Mouse (Mus musculus) adrenal gland, postnatal 4 days (tissue): ENCODE data around the gene Erv3. TPM values are rescaled to one million over a fixed set of nuclear protein-coding genes. Genes with fewer than 3 reads are reported as not detected.
"Not testable (repeated sequence)": the region's sequence is repeated elsewhere in the genome, so short reads cannot be mapped to it uniquely, and the experiment has no call there.

Experiments
- DNase-seq, 2 experiments: peaks; one replicate each; pipeline ENCODE4 v3.0.0; 2021 to 2022; ENCODE audit warnings: low spot score in 2 of 2, mixed read lengths in 2 of 2
- total RNA-seq, 2 experiments: library from RNA; stranded (reverse); gene quantifications; 2 replicates each; pipeline ENCODE4 v1.2.3; 2021

The Erv3 gene
- total RNA-seq, 2 experiments from 2014 or later = not detected

DNA sequence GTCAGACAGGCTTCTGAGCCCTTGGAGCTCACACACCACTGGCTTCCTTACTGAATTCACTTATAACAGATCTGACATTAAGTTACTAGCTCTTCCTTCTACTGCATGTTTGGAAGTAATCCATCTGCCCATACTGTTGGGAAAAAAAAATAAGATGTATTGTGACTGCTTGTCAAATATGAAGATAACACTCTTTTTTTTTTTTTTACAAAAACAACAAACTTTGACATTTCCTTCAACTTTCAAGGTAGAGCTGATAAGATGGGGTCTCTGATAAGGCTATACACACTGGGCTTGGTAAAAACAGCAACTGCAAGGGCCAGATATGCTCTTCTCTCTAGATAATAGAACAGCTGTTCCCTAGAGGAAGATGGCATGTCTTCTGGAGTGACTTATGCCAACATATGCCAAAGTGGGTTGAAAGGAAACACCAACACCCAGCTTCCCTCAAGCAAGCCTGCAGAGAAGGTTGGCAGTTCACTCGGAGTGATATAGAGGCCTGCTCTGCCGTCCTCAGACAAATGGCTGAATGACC is 4.8 kb upstream of the Erv3 start:
- DNase-seq = no peak

DNA sequence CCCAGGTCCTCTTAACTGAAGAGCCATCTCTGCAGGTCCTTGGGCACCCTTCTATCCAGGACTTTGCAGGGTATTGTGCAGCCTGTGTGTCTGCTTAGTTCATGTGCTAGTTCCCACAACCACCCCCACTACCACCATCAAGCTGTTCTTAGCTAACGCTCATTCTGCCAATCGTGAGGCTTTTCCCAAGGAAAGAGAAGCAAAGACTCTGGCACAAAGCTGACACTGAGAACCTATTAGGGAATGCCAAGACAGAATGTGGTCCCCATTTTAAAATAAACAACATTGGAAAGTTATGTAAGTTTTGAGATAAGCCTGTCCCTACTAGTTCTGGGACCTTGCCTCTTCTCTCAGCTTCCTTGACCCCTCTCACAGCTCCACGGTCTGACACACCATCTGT is 3.9 kb upstream of the Erv3 start:
- DNase-seq = no peak

DNA sequence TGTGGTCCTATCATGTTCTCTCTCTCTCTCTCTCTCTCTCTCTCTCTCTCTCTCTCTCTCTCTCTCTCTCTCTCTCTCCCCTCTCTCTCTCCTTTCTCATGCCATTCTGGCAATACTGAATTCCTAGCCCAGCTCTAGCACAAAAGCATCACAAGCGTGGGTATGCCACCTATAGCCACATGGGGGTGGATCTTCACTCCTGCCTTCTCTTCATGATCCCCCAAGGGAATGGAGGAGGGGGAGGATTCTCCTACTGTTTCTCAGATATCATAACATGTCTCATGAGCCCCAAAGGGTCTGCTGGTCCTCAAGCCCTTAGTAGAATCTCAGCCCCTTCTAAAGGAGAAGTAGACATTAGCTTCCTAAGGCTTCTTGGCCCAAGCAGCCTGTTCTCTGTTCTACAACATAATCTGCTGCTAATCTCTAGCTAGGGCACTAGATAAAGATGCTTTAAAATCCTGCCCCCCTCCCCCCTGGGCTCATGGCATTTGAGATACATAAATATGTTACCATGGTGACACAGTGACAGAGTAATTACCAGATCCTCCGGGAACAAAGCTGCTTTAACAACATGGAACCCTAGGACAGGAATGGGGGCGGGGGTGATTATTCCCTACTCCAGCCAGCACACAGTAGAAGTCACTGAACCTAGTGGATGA is 3.2 kb upstream of the Erv3 start:
- DNase-seq = no peak

DNA sequence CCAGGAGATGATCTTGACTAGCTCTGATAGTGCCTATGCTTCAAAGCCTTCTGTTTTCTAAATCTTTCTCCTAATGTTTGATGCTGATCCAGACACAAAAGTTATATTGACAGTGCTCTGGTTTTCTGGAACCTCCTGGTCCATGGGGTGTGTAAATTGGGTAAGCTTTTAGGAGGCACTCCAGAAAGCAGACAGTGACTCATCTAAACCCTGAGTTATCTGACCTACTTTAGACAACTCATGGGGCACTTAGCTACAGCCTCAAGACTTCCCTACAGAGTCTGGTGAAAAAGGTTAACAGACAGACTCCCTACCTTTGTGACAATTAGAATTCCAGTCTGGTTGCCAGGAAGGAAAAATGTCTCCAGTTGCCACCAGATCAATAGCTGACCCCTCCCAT is 1.7 kb downstream of the Erv3 start:
- no peak for DNase-seq

DNA sequence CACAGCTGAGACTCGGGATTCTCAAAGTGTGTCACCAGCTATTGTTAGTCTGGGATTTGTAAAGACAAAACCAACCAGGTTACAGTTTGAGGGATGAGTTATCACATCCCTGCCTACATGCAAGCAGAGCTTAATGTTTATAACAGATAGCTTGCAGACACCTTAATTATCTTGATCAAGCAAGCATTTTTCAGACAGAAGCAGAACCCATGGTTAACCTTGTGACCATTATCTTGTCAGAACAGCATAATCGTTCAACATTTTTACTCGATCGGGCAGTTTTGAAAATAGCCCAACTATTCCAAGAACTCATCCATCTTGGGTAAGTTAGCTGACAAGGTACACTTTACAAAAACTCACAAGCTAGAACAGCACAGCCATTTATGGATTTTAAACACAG is 5.8 kb downstream of the Erv3 start:
- no peak for DNase-seq

DNA sequence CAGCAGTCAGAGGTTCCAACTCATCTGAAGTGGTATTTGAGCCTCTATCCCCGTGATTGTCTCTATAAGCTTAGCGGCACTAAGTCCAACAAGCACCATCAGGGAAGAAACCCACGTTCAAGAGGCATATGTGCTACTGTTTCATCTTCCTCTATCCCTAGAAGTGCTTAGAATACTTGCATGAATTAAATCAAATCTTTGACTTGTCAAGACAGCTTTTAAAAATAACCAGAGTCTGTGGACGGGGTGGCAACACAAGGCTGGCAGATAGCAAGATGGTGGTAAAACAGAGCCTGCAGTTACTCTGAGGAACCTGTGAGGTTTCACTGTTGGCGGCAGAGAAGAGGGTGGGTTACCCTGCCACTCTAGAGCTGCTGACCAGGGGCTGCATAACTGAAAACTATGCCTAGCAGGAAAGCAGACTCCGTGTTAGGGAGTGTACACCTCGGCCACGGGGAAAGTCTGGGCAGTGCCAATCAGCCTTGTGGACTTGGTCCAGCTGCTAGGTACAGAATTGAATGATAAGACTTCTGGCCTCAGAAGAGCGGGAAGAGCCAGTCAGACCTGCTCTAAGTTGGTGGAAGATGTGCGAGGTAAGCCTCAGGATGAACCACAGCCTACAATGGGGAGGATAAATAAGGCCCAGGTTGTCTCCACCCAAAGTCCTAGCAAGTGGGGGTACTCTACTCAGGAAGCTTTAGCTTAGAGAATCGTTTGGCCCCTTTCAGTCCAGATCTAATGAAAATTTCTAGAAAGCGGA is 8.0 kb downstream of the Erv3 start:
- DNase-seq = no peak

DNA sequence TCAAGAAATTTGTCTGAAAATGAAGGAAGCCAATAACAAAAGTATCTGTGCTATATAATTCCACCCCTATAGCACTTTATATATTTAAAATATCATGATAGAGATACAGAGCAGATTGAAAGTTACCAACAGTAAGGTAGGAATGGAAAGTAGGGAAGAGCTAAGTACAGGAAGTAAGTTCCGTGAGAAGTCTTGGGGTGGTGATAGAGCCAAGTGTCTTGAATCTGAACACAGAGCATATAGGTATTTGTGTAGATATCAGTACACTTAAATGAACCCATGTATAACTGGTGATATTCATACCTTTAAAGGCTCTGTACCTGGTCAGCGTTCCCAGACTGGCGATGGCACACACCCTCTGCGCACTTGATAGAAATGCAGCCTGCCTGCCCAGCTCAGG is 9.5 kb downstream of the Erv3 start:
- no peak for DNase-seq

DNA sequence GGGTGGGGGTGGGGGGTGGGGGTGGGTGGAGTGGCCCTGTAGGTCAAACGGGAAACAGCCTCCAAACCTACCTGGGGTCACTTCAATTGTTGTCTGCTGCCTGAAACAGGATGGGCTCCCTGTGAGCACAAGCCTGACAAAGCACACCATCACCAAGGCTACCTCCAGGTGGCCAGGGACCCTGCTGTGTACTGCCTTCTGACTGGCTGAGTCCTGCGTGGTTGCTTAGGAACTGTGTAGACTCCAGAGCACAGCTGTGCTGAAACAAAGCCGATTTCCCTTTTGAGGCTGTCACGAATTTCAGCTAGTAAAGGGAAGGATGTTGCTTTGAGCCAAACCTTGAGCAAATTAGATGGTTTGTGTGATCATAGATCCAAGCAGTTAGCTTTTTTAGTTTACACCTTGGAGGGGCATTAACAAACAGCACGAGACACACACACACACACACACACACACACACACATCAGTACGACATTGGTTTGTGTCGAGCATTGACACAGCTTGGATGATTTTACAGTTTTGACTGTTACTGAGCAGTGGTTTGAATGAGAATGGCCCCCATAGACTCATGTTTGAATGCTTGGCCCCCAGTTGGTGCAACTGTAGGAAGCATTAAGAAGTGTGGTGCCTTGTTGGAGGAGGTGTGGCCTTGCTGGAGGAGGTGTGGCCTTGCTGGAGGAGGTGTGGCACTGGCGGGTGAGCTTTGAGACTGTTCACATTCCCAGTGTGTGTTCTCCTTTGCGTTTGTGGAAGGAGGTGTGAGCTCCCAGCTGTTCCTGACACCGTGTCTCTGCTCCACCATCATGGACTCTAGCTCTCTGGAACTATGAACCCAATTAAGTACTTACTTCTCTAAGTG is 11.8 kb downstream of the Erv3 start:
- DNase-seq = no peak

DNA sequence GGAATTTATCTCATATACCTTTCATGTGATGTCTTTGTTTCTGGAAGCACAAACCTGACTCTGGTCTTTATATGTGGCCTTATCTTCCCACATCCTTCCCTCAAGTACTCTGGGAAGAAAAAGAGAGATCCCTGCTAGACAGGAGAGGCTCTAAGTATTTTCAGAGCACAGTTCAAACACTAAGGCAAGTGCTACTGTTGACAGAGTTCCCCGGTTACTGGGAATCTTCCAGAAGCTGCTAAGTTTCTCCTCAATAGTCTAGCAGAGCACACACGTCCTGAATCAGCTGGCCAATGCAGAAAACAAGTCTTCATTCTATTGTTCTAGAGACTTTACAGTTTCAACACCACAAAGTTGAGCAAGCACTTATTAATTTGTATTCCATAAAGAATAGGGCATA is 12.7 kb downstream of the Erv3 start:
- no peak for DNase-seq

DNA sequence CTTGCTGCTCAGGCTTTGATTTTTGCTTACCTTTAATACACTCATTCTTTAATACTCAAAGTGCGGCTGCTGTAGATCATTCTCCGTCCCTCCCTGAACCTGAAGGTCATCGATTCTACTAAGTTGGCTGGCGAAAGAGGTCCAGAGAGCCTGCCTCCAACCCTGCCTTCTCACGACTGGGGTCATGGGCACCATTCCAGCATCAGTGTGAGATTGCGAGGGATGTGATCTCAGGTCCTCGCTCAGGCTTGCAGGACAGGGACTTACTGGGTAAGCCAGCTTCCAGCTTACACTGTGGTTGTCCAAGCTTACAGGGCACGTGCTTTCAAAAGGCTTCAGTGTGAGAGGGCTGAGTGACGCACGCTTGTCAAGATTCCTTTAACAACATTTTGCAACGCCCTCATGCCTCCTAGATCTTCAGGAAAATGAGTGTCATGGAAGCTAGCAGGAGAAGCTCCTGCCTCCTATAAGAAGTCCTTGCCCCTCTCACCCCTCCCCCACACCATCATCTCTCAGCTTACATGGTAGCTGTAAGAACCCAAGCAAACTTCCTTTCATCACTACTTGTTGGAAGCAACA is 13.3 kb downstream of the Erv3 start:
- no peak for DNase-seq

DNA sequence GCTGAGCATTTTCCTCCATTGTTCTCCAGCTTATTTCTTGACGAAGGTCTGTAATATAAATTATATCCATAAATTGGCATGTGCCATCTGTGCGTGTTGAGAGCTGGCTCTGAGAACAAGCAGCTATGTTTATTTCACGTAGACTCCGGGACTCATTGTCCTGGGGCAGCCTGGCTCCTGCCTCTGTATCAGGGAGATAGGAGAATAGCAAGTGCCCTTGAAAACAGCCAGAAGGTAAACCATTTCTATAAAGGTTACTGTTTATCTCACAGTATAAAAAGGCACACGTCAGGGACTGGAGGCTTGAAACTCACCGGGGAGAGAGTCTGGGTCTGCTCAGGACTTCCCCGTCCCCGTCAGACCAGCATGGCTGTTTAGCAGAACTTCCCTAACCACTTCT is 13.9 kb downstream of the Erv3 start:
- no peak for DNase-seq

DNA sequence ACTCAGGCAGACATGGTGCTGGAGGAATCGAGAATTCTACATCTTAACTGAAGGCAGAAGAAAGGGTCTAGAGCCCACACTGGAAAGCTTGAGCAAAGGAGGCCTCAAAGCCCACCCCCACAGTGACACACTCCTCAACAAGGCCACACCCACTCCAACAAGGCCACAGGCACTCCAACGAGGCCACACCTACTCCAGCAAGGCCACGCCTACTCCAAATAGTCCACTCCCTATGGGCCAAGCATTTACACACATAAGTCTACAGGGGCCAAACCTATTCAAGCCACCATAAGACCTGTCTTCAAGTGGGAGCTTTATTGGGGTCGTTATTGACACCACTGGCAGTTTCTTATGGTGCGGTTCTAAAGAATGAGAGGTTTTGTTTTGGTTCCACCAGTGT is 17.0 kb downstream of the Erv3 start:
- no peak for DNase-seq

DNA sequence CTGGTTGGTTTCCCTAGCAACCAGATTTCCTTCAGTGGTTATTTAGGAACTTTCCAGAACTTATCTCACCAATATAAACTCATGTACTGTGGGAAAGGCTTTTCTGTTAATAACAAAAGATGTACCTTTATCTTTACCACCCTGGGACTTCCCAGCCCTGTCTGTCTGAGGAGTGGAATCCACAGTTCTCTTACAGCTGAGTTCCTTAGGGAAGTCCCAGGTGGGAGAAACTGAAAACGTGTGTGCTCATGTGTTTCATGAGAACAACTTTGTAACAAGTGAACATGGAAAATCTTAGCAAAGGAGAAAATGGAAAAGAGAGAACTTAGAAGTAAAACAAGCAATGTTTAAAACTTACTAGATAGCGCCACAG is 18.2 kb downstream of the Erv3 start:
- DNase-seq = no peak

DNA sequence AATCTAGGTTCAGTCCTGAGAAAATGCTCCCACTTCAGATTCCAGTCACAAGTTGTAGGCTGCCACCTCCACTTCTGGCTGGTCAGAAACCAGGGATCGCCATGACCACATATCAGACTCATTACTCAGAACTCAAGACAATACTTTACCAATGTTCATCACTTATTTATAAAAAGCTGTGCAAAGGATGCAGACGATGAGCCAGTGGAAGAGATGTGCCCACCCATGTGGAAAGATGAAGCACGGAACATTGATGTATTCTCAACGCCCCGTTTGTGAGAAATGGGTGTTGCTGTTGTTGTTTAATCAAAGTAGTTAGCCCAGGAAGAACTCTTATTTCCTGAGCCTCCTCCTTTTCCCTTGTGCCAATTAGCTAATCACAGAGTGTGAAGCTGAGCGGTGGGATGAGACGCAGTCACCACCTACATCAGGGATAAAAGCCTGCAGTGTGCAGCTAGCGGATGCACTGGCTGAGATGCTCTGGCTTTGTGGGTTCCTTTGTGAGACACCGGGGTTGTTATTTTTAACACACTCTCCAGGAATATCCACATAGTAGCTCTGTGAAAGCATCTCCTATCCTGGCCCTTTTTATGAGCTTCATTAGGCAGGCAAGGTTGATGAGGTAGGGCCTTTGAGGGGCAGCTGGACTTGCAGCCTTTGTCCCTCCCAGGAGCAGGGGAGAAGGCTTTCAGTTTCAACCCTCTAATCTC is 18.8 kb downstream of the Erv3 start:
- DNase-seq = no peak

DNA sequence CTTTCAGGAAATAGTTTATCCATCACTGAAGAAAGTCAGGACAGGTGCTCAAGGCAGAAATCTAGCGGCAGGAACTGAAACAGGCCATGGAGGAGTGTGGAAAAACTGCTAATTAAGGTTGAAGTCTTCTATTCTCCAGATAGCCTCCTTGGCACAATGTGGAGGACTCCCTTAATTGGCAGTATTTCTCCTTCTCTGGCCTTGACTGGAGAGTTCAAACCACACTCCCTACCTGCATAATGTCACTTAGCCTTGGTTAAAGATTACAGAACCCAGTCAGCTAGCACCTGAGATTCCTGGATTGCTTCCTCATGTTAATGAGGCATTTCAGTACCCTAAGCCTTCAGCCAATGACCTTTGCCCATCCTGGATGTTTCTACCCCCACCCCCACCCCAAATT is 25.3 kb downstream of the Erv3 start:
- no peak for DNase-seq

DNA sequence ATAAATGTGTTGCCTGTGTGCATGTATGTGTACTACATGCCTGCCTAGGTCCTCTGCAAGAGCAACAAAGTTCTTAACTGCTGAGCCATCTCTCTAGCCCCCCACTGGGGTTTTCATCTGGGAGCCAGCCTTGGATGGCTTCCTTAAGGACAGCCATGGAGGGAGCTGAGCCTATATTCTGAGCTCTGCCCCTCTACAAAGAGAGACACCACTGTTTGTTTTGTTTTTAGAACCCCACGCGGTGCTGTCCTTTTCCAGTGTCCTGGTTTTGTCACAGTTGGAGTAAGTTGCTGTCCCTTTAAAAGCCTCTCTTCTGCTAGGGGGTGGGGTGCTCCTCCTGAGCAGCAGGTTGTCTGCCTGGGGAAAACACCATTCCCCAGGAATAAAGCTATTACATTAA is 27.7 kb downstream of the Erv3 start:
- no peak for DNase-seq

DNA sequence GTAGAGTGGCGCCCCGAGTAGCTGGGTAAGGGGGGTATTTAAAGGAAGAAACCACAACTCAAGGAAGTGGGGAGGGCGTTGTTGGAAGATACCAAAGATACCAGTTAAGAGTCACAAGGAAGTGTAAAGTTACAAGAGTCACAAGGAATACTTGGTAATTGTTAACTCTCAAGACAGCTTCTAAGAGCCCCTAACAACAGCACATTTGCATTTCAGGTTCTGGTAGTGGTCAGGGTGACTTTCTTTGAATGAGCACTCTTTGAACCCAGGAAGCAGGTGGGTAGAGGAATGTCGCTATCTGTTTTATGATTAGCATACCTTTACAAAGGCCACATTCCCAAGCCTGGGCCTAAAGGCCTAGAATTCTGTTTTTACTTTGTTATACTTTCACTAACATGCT is 28.6 kb downstream of the Erv3 start:
- DNase-seq = not testable (repeated sequence)

DNA sequence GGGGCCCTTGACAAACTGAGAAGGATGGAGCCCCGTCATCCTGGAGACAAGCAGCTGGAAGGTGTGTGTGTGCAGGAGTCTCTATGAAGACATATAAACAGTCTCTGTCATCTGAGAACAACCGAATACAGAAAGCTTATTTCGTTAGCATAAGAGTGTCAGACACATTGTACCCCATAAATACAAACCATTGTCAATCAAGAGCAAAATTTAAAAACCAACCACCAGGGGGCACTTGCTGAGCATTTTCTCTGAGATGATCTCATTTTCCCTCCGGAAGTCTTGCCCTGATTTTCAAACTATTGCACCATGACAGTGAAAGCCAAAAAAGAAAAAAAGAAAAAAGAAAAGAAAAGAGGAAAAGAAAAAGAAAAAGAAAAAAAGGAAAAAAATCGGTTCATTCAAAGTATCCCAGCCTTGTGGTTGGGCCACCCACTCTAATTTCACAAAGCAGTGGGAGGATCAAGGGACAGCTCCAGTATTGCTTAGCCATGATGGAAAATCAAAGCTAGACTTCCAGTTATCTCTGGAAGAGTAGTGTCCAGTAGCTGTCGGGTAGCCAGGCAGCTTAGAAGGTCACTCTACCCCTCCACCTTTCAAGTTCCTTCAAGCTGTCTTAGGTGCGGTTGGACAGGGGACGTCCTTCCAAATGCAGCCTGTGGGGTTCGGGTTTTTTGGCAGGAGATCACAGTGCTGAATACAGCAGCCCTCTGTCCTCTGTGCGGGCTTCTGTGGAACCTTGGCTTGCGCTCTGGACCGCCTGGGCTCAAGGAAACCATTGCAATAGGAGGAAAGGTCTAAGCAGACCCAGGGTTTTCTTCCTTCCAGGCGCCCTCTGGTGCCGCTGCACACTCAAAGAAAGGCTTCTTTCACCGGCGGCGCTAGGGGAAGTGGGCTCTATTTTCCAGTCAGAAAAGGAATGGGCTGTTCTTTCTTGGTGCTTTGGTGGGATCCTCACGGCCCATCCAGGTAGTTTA is 31.3 kb downstream of the Erv3 start:
- no peak for DNase-seq

DNA sequence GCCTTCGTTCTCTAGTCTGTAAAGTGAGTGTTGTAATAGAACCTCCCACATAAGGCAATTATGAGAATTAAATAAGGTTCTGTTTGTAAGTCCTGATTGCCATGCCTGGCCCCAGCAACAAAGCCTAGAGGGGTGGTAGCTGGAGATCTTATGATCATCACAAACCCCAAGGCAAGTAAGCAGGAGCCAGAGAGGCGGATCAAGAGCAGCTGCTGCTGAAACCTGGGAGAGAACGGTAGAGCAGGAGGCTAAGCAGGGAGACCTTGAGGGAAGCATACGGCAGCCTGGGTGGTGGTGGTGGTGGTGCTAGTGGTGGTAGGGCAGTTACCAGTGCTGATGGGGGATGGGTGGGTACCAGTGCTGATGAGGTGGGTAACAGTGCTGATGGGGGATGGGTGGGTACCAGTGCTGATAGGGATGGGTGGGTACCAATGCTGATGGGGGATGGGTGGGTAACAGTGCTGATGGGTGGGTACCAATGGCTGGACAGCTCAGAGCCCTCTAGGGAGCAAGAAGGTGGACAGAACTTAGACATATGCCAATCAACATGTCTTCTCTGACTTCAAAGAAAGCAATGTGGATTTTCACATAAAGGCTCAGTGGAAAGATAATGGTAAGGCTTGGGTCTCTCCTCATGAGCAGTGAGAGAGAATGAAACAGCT is 32.4 kb downstream of the Erv3 start:
- no peak for DNase-seq
